Mouse (Mus musculus) CD4-positive naive resting alpha-beta T cell, adult 57 days (primary cell): ENCODE results near the gene Taok3. TPM values are rescaled to one million over a fixed set of nuclear protein-coding genes. Genes with fewer than 3 reads are reported as not detected.

Experiments used
- total RNA-seq: library from RNA; stranded (reverse); gene quantifications from one replicate; pipeline ENCODE4 v1.2.4, GENCODE M21; 2023

Gene Taok3
- total RNA-seq, result 105 TPM

GRCm38 (mm10) chr5:117119777-117120488 lies at the start of gene Taok3:
Gene Taok3 (plus strand): TSS chr5:117120129.

GRCm38 (mm10) chr5:117115836-117116366 lies 4.0 kb upstream of the Taok3 start, which contains the start of gene Suds3:
Gene Suds3 (minus strand): TSS chr5:117116113.

DNA sequence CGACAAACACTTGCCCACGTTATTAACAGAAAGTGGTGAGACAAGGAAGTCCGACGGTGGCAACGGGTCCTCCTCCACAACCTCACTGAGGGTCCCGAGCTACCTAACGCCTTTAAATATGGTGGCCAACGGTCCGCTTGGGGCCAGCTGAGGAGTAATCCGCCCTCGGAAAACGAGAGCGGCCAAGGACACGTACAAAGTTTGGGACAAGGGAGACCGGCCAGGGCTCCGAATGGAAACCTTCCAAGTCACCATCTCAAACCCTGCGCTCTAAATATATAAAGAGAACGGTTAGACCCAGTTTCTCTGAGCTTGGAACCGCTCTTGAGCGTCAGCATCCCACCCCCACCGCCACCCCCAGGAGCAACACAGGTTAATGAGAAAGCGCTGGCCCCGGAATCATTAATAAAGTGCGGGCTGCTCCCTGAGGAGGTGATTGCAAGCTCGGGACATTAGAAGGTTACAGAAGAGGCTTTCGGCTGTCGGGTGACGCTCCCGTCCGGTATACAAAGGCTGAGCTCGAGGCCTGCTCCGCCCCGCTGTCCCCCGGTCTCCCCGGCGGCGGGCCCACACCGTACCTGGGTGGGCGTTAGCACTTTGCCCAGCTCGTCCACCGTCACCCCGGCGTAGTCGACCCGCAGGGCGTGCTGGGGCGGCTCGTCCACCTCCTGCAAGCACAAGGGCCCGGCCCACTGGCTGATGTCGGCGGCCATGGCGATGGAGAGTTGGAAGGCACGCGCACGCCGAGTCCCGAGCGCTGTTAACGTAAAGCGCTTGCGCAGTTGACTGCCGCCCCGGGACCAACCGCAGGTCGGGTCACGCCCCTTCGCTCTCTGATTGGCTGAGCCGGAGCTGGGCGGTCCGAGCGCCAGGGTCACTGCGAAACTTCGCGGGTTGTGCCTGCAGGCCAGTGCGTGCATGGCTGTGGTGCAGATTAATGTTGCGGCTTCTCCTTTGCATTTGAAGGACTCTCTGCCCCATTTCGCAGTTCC lies 167.2 kb downstream of the Taok3 start, which contains the start of gene Pebp1:
Gene Pebp1, minus strand, starts transcription at position 795 of the 992 bp plus-strand sequence.

DNA sequence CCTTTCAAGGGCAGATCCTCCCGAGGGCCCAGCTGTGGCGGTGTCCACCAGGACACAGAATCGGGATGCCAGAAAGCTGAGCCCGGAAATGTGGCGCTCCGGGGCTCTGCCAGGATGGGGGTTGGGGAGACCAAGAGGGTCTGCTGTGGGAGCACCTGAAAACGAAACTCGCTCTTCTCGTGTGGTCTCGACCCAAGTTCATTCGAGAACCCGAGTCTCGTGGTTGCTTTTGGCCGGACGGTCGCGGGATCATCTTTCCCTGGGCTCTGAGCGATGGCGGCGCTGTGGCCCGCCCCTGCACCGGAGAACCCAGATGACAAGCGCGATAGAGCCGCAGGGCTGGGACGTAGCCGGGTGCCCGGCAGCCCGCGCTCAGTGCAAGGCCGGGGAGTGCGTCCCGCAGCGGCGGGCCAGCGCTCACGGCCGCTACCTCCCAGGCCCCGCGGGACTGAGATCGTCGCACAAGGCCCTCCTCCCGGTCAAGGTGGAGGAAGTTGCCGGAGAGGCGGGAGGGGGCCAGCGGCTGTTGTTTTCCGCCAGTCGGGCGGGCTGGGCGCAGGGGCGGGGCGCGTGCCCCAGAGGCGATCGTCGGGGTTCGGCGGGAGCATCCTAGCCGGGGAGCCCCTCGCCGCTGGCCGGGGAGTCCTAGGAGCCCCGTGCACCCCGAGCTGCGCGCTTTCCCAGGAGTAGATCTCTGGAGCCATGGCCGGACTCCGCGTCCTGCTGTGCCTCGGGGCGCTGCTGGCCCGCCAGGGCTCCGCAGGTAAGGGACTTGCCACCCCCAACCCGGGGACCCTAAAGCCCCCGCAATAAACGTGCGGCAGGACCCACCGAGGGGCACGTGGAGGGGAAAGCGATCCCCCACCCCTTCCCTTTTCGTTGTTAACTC lies 199.1 kb downstream of the Taok3 start, which contains the start of gene Vsig10:
Gene Vsig10, plus strand, starts transcription at position 343 of the 889 bp plus-strand sequence.

Other genes starting within 250 kb of the Taok3 start
- gene Suds3, start 4.0 kb upstream of the Taok3 start, total RNA-seq, result 94.9 TPM
- gene Pebp1, start 167.5 kb downstream of the Taok3 start, total RNA-seq, result 119 TPM
- gene Vsig10, start 199.0 kb downstream of the Taok3 start, total RNA-seq, result 0.47 TPM
- gene Wsb2, start 237.2 kb downstream of the Taok3 start, total RNA-seq, result 34.0 TPM